Mouse (Mus musculus): ENCODE measurements around the gene Wif1.

Gene Wif1

GRCm38 (mm10) chr10:121070742-121071141 lies 37.0 kb downstream of the Wif1 start:
- DNase-seq (ENCODE audit: low spot score in 2 of 2): no peak

GRCm38 (mm10) chr10:121080500-121080899 lies 46.7 kb downstream of the Wif1 start:
- DNase-seq (ENCODE audit: low spot score in 2 of 2): no peak

- no peak for DNase-seq (ENCODE audit: low spot score in 2 of 2)
Observed at GRCm38 (mm10) chr10:121082881-121083280, 49.1 kb downstream of the Wif1 start.

- DNase-seq (ENCODE audit: low spot score in 2 of 2): no peak
Observed at GRCm38 (mm10) chr10:121083512-121083911, 49.8 kb downstream of the Wif1 start.

GRCm38 (mm10) chr10:121088679-121089078 lies 54.9 kb downstream of the Wif1 start:
- no peak for DNase-seq (ENCODE audit: low spot score in 2 of 2)

GRCm38 (mm10) chr10:121089312-121089711 lies 55.6 kb downstream of the Wif1 start:
- no peak for DNase-seq (ENCODE audit: low spot score in 2 of 2)

- DNase-seq (ENCODE audit: low spot score in 2 of 2): no peak
Observed at GRCm38 (mm10) chr10:121090006-121090405, 56.2 kb downstream of the Wif1 start.

GRCm38 (mm10) chr10:121095948-121096347 lies 62.2 kb downstream of the Wif1 start:
- no peak for DNase-seq (ENCODE audit: low spot score in 2 of 2)

- no peak for DNase-seq (ENCODE audit: low spot score in 2 of 2)
Observed at GRCm38 (mm10) chr10:121098263-121098662, 64.5 kb downstream of the Wif1 start.

GRCm38 (mm10) chr10:121099658-121100057 lies 65.9 kb downstream of the Wif1 start:
- DNase-seq (ENCODE audit: low spot score in 2 of 2): no peak

GRCm38 (mm10) chr10:121116115-121116514 lies 82.4 kb downstream of the Wif1 start:
- no peak for DNase-seq (ENCODE audit: low spot score in 2 of 2)

GRCm38 (mm10) chr10:121116636-121117035 lies 82.9 kb downstream of the Wif1 start:
- DNase-seq (ENCODE audit: low spot score in 2 of 2): no peak

- DNase-seq (ENCODE audit: low spot score in 2 of 2): no peak
Observed at GRCm38 (mm10) chr10:121120751-121121150, 87.0 kb downstream of the Wif1 start.

GRCm38 (mm10) chr10:121124481-121124880 lies 90.7 kb downstream of the Wif1 start:
- peak in 1 of 2 experiments; percentile 48 for DNase-seq (ENCODE audit: low spot score in 2 of 2)

GRCm38 (mm10) chr10:121129000-121129925 lies 95.5 kb downstream of the Wif1 start:
- no peak for DNase-seq (ENCODE audit: low spot score in 2 of 2)
